16 mouse cellular contexts compared by ENCODE assay signal in the genomic region with DNA sequence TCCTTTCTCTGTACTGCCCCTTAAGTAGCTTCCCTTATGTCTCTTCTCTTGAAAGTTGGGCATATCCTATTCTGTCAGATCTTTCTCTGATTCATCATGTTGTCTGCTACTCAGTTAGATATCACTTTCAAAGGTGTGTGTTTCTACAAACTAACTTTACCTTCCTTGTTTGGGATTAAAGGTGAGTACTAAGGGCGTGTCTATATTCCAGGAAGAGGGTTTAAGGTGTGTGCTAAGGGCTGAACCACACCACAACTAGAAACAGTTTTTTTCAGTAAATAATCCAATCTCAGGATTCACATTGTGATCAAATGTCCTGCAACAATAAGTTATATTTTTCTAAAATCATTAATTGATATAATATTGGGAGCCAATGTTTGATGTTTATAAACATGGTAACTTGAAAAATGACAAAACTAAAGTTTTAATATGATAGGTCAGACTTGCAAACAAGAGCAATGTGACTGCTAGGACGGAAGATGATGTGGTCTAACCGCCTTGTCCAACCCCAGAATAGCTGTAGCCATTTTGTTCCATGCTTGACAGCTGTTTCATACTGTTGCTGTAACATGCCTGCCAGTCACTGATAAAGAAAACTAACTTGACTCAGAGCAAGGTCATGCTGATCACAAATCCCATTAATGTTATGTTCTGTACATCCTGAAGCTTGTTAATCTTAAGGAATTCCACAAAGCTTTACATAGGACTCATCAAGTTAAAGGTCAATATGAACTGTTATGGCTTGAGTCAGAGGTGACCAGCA.
"Had no signal": no experiment of that assay in that cellular context is flagged by ENCODE, and none has a peak within 500 bp of the region (broad histone marks: within the 10 kb centered on the region; RNA-seq: fewer than 3 reads in every experiment).

No protein-coding gene starts in this region.

- H3K4me3 ChIP-seq: layer of hippocampus, adult 2 months; limb, embryonic 12.5 days; megakaryocyte, embryonic 14.5 days; midbrain, embryonic 12.5 days; neural tube, embryonic 13.5 days; stomach, embryonic 15.5 days had no signal

- H3K27me3 ChIP-seq: limb, embryonic 12.5 days; megakaryocyte, embryonic 14.5 days; midbrain, embryonic 12.5 days; neural tube, embryonic 13.5 days; stomach, embryonic 15.5 days had no signal

- ATAC-seq: inflammation-experienced regulatory T-cells, adult 6 months; midbrain, embryonic 16.5 days had no signal

- H3K9ac ChIP-seq: limb, embryonic 12.5 days; lung, embryonic 14.5 days; midbrain, embryonic 12.5 days; neural tube, embryonic 13.5 days; stomach, embryonic 15.5 days had no signal

- H3K4me2 ChIP-seq: limb, embryonic 12.5 days; lung, embryonic 14.5 days; midbrain, embryonic 12.5 days; neural tube, embryonic 13.5 days; stomach, embryonic 15.5 days had no signal

- DNase-seq: kidney, adult 8-10 months; kidney, postnatal 4 days; lung, embryonic 14.5 days; lung, postnatal 14 days; right cerebral cortex, postnatal 14 days; thymus, postnatal 36 days had no signal

- H3K9me3 ChIP-seq: limb, embryonic 12.5 days; megakaryocyte, embryonic 14.5 days; midbrain, embryonic 12.5 days; neural tube, embryonic 13.5 days; stomach, embryonic 15.5 days had no signal

- H3K4me1 ChIP-seq: limb, embryonic 12.5 days; midbrain, embryonic 12.5 days; neural tube, embryonic 13.5 days; stomach, embryonic 15.5 days had no signal

- H3K27ac ChIP-seq: kidney, postnatal 0 days; layer of hippocampus, adult 2 months; limb, embryonic 12.5 days; macrophage; midbrain, embryonic 12.5 days; neural tube, embryonic 13.5 days; stomach, embryonic 15.5 days had no signal
